17 mouse cellular contexts compared by ENCODE assay signal in the genomic region with DNA sequence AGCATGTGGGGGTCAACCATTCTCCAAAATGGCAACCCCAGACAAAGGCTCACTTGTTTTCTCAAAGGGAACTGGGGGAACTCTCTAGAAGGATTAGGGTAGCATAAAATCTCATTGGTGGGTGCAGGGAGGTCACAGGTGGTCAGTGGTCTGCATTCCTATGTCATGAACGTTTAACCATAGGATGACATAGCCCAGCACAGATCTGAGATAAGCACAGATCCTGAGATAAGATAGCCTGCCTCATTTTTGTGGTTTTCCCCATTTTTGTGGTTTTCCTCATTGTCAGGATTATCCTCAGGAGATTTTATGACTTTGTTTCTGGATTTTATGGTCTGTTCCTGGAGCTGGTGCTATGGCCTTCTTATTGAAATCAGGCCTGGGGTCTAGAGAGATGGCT. TPM values are rescaled to one million over a fixed set of nuclear protein-coding genes. Genes with fewer than 3 reads are reported as not detected.
"Had no signal": no experiment of that assay in that cellular context is flagged by ENCODE, and none has a peak within 500 bp of the region (broad histone marks: within the 10 kb centered on the region; RNA-seq: fewer than 3 reads in every experiment).

No protein-coding gene starts in this region.

- H3K4me1 ChIP-seq: lung, embryonic 15.5 days; neural tube, embryonic 12.5 days had no signal

- H3K4me2 ChIP-seq: lung, embryonic 15.5 days; midbrain, embryonic 12.5 days; neural tube, embryonic 12.5 days had no signal

- H3K27me3 ChIP-seq: lung, embryonic 15.5 days; midbrain, embryonic 12.5 days; neural tube, embryonic 12.5 days had no signal

- H3K9ac ChIP-seq: liver, postnatal 0 days; lung, embryonic 15.5 days; midbrain, embryonic 12.5 days; neural tube, embryonic 12.5 days had no signal

- ATAC-seq: liver, postnatal 0 days; lung, postnatal 0 days had no signal

- H3K4me3 ChIP-seq: lung, embryonic 15.5 days; megakaryocyte, embryonic 14.5 days; midbrain, embryonic 12.5 days; neural tube, embryonic 12.5 days had no signal

- DNase-seq: liver, postnatal 0 days; lung, adult 2 months; lung, postnatal 14 days; lung, postnatal 36 days; midbrain, embryonic 14.5 days; right cerebral cortex, postnatal 14 days; thymus, adult 18-20 months; thymus, postnatal 14 days; thymus, postnatal 36 days had no signal

- H3K27ac ChIP-seq: lung, embryonic 15.5 days; macrophage; midbrain, embryonic 12.5 days; neural tube, embryonic 12.5 days had no signal

- H3K9me3 ChIP-seq: lung, embryonic 15.5 days; midbrain, embryonic 12.5 days; neural tube, embryonic 12.5 days had no signal

- H3K36me3 ChIP-seq: lung, embryonic 15.5 days; midbrain, embryonic 12.5 days; neural tube, embryonic 12.5 days had no signal

RNA-seq across cellular contexts. Expression of gene Lefty1, which starts 17.8 kb away (rescaled TPM):
- polyA plus RNA-seq: neural tube, embryonic 14.5 days had no signal

RNA-seq across cellular contexts. Expression of gene Lefty2, which starts 24.1 kb away (rescaled TPM):
- polyA plus RNA-seq: liver, postnatal 0 days; lung, adult 2 months; macrophage; midbrain, embryonic 12.5 days; neural tube, embryonic 12.5 days; stomach, embryonic 14.5 days had no signal
